Mouse (Mus musculus): Measurements from ENCODE around the gene Rxylt1. TPM values are rescaled to one million over a fixed set of nuclear protein-coding genes. Genes with fewer than 3 reads are reported as not detected.

Rxylt1 gene
- polyA plus RNA-seq, 1 experiment: 0.09 TPM

DNA sequence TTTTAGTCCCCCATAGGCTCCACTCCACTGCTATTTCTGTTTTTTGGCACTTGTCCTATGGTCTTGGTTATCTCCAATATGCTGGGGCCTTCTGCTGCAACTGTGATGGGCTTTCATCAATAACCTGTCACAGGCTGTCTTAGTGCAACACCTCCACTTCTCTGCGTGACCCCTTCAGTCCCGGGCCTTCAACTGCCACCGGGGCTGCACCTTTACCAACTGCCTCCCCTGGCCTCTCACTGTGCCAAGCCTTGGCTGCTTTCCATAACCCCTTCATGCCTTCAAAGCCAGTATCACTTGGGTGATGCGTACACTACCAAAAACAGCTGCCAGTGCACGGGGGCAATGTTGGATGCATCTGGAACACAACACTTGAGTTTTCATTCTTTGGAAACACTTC lies 5.5 kb upstream of the Rxylt1 start:
- no peak overlapping the region for H3K4me3 ChIP-seq (replicated peaks)
- peaks cover under 1% of the 10 kb centered on the region; the same call in 1 of the 2 replicates for H3K4me1 ChIP-seq (ENCODE audit: control insufficient read depth)
- TF ChIP-seq GATA1 (IDR thresholded peaks at IDR 0.05; ENCODE audit: low read length) (no peak), TAL1 (IDR thresholded peaks at IDR 0.05; ENCODE audit: low read length) (no peak)
- no peaks in the 10 kb centered on the region for H3K9me3 ChIP-seq (ENCODE audit: control insufficient read depth, low read length)
- H3K36me3 ChIP-seq (ENCODE audit: control insufficient read depth): no peaks in the 10 kb centered on the region
- no peaks in the 10 kb centered on the region for H3K27me3 ChIP-seq (ENCODE audit: control insufficient read depth)

DNA sequence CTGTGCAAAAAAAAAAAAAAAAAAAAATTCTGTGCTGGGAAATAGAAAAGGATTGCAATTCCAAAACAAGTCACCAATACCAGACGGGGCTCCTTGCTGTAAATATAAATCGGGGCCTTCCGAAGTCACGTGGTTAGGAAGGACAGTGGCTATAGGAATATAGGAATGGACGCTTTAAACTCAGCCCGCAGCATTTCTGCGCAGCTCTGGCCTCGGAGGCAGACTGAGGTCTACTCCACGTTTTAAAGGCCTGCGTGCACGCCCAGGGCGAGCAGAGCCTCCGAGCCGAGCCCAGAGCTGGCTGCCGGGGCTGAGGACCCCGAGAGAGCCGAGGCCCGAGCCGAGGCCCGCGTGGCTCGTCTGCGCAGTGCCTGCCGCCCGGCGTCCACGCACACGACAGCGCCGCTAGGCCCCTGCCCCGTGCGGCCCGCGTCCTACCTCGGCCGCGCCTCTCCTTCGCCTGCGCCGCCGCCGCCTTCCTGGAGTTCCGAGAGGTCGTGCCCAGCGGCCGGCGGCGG lies 650 bp downstream of the Rxylt1 start:
- TF ChIP-seq GATA1 (IDR thresholded peaks at IDR 0.05; ENCODE audit: low read length) (no peak), TAL1 (IDR thresholded peaks at IDR 0.05; ENCODE audit: low read length) (no peak)
- no peaks in the 10 kb centered on the region for H3K27me3 ChIP-seq (ENCODE audit: control insufficient read depth)
- peak overlapping the region; percentile 76 for H3K4me3 ChIP-seq (replicated peaks)
- no peaks in the 10 kb centered on the region for H3K9me3 ChIP-seq (ENCODE audit: control insufficient read depth, low read length)
- no peaks in the 10 kb centered on the region; the same call in 1 of the 2 replicates for H3K36me3 ChIP-seq (ENCODE audit: control insufficient read depth)
- peaks cover 16% of the 10 kb centered on the region for H3K4me1 ChIP-seq (ENCODE audit: control insufficient read depth)

DNA sequence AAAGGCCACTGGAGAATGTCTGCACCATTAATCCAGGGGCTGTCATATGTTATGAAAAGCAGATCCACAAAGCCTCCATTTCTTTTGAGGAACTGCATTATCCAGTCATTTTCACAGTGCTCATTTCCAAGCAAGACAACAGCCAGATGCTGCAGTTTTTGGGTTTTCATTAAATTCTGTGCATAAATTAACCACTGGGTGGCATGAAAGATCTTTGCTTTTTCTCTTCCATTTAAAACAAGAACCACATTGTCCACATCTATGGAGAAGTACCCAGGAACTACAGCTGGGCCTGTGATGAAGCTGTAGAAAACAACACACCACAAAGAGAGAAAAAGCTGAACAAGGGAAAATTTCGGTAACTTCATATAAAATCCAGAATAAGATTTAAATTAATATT lies 6.7 kb downstream of the Rxylt1 start:
- no peaks in the 10 kb centered on the region for H3K27me3 ChIP-seq (ENCODE audit: control insufficient read depth)
- peaks cover 12% of the 10 kb centered on the region for H3K36me3 ChIP-seq (ENCODE audit: control insufficient read depth)
- H3K4me3 ChIP-seq (replicated peaks): no peak overlapping the region
- TF ChIP-seq TAL1 (IDR thresholded peaks at IDR 0.05; ENCODE audit: low read length): no peak
- TF ChIP-seq GATA1 (IDR thresholded peaks at IDR 0.05; ENCODE audit: low read length): no peak
- H3K9me3 ChIP-seq (ENCODE audit: control insufficient read depth, low read length): peaks cover 13% of the 10 kb centered on the region
- no peaks in the 10 kb centered on the region for H3K4me1 ChIP-seq (ENCODE audit: control insufficient read depth)

DNA sequence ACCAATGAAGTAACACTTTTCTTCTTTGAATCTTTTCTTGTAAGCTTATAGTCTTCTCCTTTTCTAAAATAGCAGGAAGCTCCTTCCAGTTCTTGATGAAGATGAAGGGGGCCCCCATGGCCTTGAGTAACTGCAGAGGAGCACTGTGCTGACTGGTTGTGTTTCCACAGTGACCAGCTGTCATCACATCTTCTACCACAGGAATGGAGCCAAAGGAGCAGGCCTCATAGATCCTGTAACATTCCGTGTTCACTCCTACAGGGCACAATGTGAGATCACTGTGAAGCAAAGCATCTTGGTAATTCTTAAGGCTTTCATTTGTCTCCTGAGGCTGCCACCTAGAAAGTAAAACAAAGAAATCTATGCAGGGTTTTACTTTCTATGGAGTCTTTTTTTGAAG lies 15.8 kb downstream of the Rxylt1 start:
- Histone ChIP-seq H3K4me3 (replicated peaks) (no peak overlapping the region), H3K4me1 (ENCODE audit: control insufficient read depth) (no peaks in the 10 kb centered on the region), H3K36me3 (ENCODE audit: control insufficient read depth) (no peaks in the 10 kb centered on the region), H3K27me3 (ENCODE audit: control insufficient read depth) (no peaks in the 10 kb centered on the region), H3K9me3 (ENCODE audit: control insufficient read depth, low read length) (peaks cover 4% of the 10 kb centered on the region; the same call in 1 of the 2 replicates)
- TF ChIP-seq TAL1 (IDR thresholded peaks at IDR 0.05; ENCODE audit: low read length) (no peak), GATA1 (IDR thresholded peaks at IDR 0.05; ENCODE audit: low read length) (no peak)

DNA sequence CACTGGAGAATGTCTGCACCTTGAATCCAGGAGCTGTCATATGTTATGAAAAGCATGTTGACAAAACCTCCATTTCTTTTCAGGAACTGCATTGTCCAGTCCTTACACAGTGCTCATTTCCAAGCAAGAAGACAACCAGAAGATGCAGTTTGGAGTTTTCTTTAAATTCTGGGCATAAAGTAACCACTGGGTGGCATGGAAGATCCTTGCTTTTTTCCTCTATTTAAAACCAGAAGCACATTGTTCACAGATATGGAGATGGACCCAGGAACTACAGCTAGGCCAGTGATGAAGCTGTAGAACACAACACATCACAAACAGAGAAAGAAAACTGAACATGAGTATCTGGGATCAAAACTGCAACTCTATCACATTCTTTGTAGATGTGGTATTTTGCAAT lies 28.0 kb downstream of the Rxylt1 start:
- no peaks in the 10 kb centered on the region for H3K4me1 ChIP-seq (ENCODE audit: control insufficient read depth)
- TF ChIP-seq GATA1 (IDR thresholded peaks at IDR 0.05; ENCODE audit: low read length): no peak
- no peak for TF ChIP-seq TAL1 (IDR thresholded peaks at IDR 0.05; ENCODE audit: low read length)

DNA sequence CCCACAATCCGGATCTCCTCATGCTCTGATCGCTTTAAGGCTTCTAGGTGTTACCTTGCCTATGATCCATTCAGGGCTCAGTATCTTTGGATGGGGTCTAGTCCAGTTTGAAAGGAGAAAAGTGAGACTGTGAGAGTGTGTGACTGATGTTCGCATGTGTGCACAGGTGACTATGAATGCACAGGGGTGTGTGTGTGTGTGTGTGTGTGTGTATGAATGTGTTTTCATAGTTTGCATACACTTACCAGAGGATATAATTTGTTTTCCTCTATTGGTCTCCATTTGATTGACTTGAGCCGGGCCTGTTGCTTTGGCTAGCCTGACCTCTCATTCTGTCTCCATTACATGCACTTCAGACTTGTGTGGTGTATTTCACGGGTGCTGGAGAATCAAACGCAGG lies 41.3 kb downstream of the Rxylt1 start:
- no peak for TF ChIP-seq GATA1 (IDR thresholded peaks at IDR 0.05; ENCODE audit: low read length)
- no peak for TF ChIP-seq TAL1 (IDR thresholded peaks at IDR 0.05; ENCODE audit: low read length)
- Histone ChIP-seq H3K27me3 (ENCODE audit: control insufficient read depth) (no peaks in the 10 kb centered on the region), H3K36me3 (ENCODE audit: control insufficient read depth) (no peaks in the 10 kb centered on the region), H3K4me3 (replicated peaks) (no peak overlapping the region), H3K4me1 (ENCODE audit: control insufficient read depth) (no peaks in the 10 kb centered on the region), H3K9me3 (ENCODE audit: control insufficient read depth, low read length) (no peaks in the 10 kb centered on the region)

More for the DNA sequence above, 28.0 kb downstream of the Rxylt1 start:
- Histone ChIP-seq H3K36me3 (ENCODE audit: control insufficient read depth) (no peaks in the 10 kb centered on the region), H3K4me3 (replicated peaks) (no peak overlapping the region), H3K9me3 (ENCODE audit: control insufficient read depth, low read length) (no peaks in the 10 kb centered on the region), H3K27me3 (ENCODE audit: control insufficient read depth) (no peaks in the 10 kb centered on the region)

DNA sequence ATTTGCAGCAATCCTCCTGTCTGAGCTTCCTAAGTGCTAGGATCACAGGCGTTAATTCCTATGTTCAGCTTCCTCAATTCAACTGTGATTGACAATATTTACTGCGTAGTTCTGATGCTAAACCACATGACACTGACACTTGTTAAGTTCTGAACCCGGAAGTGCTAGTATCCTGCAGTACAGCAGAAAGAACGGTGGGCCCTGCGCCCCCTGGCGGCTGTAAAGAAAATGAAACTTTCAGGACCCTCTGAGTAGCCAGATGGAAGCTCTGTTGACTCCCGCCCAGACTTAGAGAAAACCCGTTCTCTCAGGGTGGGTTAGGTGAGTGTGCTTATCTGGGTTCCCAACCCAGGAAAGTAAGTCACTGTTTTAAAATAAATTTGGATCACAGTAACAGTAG lies 42.6 kb downstream of the Rxylt1 start:
- TF ChIP-seq TAL1 (IDR thresholded peaks at IDR 0.05; ENCODE audit: low read length) (no peak), GATA1 (IDR thresholded peaks at IDR 0.05; ENCODE audit: low read length) (no peak)
- H3K4me3 ChIP-seq (replicated peaks): no peak overlapping the region
- no peaks in the 10 kb centered on the region for H3K36me3 ChIP-seq (ENCODE audit: control insufficient read depth)
- H3K9me3 ChIP-seq (ENCODE audit: control insufficient read depth, low read length): no peaks in the 10 kb centered on the region
- no peaks in the 10 kb centered on the region for H3K27me3 ChIP-seq (ENCODE audit: control insufficient read depth)
- H3K4me1 ChIP-seq (ENCODE audit: control insufficient read depth): no peaks in the 10 kb centered on the region

DNA sequence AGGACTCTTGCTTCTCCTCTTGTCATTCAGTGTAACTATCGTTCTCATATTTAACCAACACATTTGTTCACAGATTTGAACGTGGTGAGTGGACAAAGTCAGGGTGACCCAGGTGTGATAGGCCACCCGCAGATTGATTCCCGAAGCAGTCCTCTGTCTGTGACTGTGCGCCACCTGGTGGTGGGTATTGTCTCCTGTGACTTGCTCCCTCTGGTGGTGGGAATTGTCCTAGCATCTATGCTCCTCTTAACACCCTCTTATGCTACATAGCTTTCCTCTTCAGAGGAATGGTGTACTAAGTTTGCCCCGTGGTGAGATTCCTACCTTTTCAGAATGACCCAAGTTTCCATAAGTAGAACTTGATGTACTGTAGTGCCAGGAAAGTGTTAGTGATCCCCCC lies 45.3 kb downstream of the Rxylt1 start:
- Histone ChIP-seq H3K36me3 (ENCODE audit: control insufficient read depth) (no peaks in the 10 kb centered on the region), H3K4me1 (ENCODE audit: control insufficient read depth) (peaks cover 5% of the 10 kb centered on the region), H3K27me3 (ENCODE audit: control insufficient read depth) (peaks cover 20% of the 10 kb centered on the region), H3K9me3 (ENCODE audit: control insufficient read depth, low read length) (peaks cover 4% of the 10 kb centered on the region), H3K4me3 (replicated peaks) (no peak overlapping the region)
- TF ChIP-seq TAL1 (IDR thresholded peaks at IDR 0.05; ENCODE audit: low read length): no peak
- no peak for TF ChIP-seq GATA1 (IDR thresholded peaks at IDR 0.05; ENCODE audit: low read length)

DNA sequence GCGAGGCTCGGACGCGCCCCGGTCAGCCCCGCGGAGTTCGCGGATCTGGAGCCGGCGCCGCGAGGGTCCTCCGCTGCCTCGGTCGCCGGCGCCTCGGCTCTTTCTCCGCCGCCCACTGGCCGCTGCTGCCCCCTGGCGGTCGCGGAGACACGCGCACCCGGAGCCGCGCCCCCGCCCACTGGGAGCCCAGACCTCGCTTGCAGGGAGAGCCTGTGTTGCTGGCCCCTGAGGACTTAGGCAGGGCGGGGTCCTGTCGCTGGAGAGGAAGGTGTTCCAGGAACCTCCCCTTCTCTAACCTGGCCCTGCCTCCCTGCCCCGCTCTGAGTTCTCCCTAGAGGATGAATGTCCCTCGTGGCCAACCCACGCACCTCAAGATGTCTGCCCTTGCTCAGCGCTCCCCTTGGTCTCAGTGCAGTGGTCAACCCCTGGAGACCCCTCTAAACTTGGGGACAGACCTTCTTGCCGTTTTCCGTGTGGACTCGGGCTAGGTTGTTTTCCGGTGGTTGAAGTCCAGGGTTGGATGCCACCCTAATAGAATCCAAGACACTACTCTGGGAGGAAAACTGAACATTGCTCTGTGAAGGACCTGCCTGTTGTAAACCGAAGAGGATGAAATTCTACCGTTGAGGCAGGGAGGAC lies 49.3 kb downstream of the Rxylt1 start:
- TF ChIP-seq GATA1 (IDR thresholded peaks at IDR 0.05; ENCODE audit: low read length) (no peak), TAL1 (IDR thresholded peaks at IDR 0.05; ENCODE audit: low read length) (no peak)
- peak overlapping the region; percentile 51 for H3K4me3 ChIP-seq (replicated peaks)
- peaks cover 42% of the 10 kb centered on the region for H3K27me3 ChIP-seq (ENCODE audit: control insufficient read depth)
- H3K9me3 ChIP-seq (ENCODE audit: control insufficient read depth, low read length): peaks cover 4% of the 10 kb centered on the region
- peaks cover 7% of the 10 kb centered on the region for H3K4me1 ChIP-seq (ENCODE audit: control insufficient read depth)
- H3K36me3 ChIP-seq (ENCODE audit: control insufficient read depth): no peaks in the 10 kb centered on the region

Measured in erythroblast, embryonic 14.5 days (primary cell).